Mouse (Mus musculus) ES-E14 (cell line): ENCODE measurements around the gene Acads.
"Not testable (repeated sequence)": the region's sequence is repeated elsewhere in the genome, so short reads cannot be mapped to it uniquely, and the experiment has no call there.

Source experiments
- CHD2 ChIP-seq: IDR thresholded peaks from 2 replicates; pipeline ENCODE4 v1.6.1; 2014; ENCODE audit warnings: mild to moderate bottlenecking, low read depth, low read length, inconsistent platforms
- MAFK ChIP-seq: IDR thresholded peaks from 2 replicates; pipeline ENCODE4 v1.6.1; 2014; ENCODE audit warnings: mild to moderate bottlenecking, low read depth, low read length, inconsistent platforms; ENCODE audit not compliant: insufficient read depth
- ZC3H11A ChIP-seq: IDR thresholded peaks from 2 replicates; pipeline ENCODE4 v1.6.1; 2012; ENCODE audit warnings: low read depth, mild to moderate bottlenecking, inconsistent platforms, low read length, borderline replicate concordance
- ZNF384 ChIP-seq: IDR thresholded peaks from 2 replicates; pipeline ENCODE4 v1.6.1; 2012; ENCODE audit warnings: low read depth, low read length, inconsistent platforms

- not testable (repeated sequence) for TF ChIP-seq CHD2, MAFK, ZC3H11A, ZNF384
Observed at GRCm38 (mm10) chr5:115073306-115073705, 45.8 kb downstream of the Acads start.
